Mouse (Mus musculus): Measurements from ENCODE around the gene Ifitm3.
"Not testable (repeated sequence)": the region's sequence is repeated elsewhere in the genome, so short reads cannot be mapped to it uniquely, and the experiment has no call there.

Ifitm3 gene

DNA sequence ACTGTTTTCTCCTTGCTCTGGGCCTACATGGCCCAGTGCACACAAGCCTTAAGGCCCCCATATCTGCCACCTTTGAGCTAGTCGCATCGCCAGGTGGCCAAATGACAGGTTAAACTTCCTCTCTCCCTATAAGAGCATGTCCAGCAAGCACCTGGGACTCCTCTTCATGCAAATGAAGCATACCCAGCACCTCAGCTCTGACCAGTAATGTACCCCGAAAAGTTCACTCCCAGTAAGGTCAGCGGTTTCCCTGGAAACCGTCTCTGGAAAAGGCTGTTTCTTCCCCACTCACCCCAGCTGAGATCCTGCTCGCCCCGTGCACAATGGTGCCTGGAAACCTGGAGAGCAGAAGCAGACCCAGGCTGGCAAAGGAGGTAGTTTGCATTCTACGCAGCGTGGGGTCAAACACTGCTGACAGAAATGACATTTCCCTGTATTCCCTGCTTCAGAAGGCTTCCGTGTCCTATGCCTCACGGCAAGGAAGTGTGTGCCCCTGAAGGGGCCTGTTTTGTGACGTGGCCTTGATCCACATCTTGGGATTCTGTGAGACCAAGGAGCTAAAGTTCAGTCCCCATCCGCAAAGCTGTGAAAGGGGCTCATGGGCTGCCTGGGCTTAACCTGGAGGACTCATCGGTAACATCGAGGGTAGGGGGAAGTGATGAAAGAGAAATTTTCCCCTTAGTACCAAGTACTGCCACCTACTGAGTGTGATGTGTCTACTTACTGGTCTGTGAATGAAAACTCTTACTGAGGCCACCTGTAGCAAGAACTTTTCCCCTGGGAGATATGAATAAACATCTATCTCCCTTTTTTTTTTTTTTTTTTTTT lies 9.5 kb downstream of the Ifitm3 start:
- DNase-seq (ENCODE audit: inconsistent ontology term) = no peak

- no peak for DNase-seq (ENCODE audit: inconsistent ontology term)
Measured at GRCm38 (mm10) chr7:140998853-140999700, 11.5 kb downstream of the Ifitm3 start.

DNA sequence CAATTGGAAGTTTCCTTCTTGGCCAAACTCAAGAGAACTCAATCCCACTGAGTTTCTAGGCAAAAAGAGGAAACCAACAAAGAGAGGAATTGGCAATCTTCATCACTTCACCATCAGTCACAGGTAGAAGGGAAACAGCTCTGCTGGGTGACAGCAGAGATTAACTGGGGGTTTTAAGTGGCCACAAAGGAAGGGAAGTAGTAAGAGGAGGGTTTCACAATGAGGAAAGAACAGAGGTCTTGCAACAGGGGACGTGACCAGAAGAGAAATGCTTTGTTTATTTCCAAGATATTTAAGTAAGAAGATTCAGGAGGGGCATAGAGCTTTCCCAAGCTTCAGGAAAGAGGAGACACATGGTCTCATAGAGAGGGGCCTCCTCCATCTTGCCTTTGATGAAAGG lies 12.8 kb downstream of the Ifitm3 start:
- no peak for DNase-seq (ENCODE audit: inconsistent ontology term)

DNA sequence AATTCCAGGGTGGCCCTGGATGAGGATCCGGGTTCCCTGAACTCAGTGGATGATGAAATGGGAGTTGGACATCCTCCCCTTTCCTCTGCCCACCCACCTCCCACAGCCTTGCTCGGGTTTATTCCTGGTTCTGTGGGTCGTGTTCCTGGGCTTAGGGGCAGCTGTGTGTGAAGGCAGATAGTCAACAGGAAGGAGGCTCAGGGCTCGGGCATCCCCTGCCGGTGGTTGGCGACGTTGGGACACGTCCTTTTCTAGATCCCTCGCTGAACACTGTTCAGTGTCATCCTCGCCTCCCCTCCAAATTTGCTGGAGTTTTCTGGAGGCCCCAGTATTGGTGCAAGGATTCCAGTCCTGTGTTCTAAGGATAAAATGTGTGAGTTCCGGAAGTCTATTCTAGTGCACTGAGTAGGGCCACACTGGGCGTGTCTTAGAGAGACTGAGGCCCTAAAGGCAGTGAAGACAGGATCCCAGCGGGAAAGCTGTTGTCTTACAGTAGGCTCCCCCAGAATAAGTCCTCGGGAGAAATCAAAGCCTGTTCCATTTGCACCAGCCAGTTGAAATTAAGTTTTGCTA lies 19.4 kb downstream of the Ifitm3 start:
- DNase-seq (ENCODE audit: inconsistent ontology term) = no peak

DNA sequence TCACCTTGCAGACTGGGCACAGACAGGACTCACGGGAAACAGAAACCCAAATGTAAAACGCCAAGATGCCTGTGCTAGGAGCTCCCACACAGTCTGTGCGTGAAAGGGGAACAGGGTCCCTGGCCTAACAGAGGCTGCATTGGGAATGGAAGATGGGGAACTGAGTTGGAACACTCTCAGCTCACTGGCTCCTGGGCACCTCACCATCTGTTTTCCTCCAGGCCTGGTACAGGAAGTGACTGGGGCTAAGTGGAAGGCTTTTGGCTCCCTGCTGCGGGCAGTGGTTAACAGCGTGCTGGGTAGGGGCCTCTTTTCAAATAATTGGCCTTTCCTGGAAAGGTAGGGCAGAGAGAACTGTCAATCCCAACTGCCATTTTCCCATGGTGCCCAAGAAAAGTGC lies 19.9 kb downstream of the Ifitm3 start:
- DNase-seq (ENCODE audit: inconsistent ontology term) = no peak

DNA sequence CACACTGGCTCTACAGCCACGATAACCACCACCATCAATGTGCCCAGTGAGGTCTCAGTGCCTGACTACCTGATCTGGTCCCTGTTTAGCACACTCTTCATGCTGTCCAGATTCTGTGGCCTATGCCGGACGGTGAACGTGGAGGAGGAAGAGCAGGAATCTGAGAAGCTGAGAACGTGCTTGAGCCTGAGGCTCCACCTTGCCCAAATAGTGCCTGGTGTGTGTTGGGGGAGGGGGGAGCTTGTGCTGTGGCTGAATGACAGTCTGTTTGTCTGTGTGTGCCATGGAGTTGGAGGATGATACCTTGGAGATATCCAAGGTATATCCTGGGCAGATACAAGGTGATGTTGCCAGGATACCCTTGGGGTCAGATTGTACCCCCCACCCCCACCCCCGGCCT lies 20.4 kb downstream of the Ifitm3 start:
- DNase-seq (ENCODE audit: inconsistent ontology term) = no peak

DNA sequence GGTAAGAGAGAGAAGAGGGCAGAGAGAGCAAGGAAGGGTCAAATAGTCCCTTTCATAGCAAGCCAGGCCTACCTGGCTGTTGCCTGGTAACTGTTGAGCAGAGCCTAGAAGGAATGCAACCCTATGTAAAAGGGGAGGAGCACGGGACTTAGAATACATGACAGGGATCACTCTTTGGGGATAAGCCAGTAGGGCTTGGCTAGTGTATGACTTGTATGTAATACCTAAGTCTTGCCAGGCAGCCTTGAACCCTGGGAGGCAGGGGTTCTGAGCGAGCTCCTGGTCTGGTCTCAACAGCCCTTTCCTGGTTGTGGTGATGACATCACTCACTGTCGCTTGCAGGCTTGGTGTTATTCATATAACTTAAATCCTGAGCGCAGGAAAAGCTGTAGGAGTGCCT lies 21.5 kb downstream of the Ifitm3 start:
- DNase-seq (ENCODE audit: inconsistent ontology term) = no peak

GRCm38 (mm10) chr7:140987182-140988138 lies 23.1 kb downstream of the Ifitm3 start:
- DNase-seq (ENCODE audit: inconsistent ontology term) = no peak

DNA sequence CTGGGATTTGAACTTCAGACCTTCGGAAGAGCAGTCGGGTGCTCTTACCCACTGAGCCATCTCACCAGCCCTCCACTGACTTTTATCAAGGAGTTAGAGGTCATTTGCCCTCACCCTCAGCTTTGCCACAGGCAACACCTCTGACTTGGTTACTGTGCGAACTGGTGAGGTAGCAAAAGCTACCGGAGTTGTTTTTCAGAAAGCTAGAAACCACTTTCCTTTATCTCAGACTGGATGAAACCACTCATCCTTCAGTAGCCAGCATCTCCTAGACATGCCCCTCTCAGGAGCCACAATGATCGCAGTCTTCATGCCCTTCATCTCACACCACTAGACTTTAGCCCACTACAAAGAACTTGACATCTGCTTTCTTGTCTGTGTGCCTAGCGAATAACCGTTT lies 27.6 kb downstream of the Ifitm3 start:
- no peak for DNase-seq (ENCODE audit: inconsistent ontology term)

- peak; percentile 40 for DNase-seq (ENCODE audit: inconsistent ontology term)
Measured at GRCm38 (mm10) chr7:140981704-140982103, 28.9 kb downstream of the Ifitm3 start.

- DNase-seq (ENCODE audit: inconsistent ontology term) = not testable (repeated sequence)
Measured at GRCm38 (mm10) chr7:140976720-140977119, 33.9 kb downstream of the Ifitm3 start.

DNA sequence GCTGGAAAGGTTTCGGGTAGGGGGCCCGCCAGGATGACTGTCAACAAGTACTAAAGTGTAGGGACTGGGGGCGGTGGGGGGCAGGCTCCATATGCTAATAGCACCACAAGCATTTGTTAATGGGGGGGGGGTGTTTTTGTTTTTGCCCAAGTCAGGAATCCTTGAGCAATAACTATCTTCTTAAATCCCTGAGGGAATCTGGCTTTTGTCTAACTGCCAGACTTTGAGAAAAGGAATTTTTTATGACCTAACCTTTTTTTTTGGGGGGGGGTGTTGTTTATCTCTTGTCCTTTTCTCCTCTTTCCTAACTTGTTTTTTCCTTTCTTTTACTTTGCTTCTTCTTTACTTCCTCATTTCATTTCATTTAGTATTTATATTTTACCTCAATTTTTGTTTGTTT lies 35.1 kb downstream of the Ifitm3 start:
- no peak for DNase-seq (ENCODE audit: inconsistent ontology term)

DNA sequence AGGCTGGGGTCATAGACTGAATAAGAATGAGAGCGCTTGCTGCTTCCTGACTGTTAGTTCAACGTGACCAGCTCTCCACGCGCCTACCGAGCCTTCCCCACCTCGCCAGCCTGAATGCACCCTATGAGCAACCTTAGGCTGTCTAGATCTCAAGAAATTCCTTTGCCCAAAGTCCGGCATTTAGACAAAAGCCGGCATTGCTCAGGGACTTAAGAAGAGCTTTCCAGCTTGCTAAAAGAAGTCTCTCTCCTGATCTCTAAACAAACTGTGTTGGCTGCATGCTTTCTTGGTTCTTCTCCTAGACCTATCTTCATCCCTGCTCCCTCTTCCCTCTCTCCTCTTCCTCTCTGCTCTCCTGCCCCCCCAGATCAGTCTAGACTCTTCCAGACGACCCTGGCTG lies 35.6 kb downstream of the Ifitm3 start:
- no peak for DNase-seq (ENCODE audit: inconsistent ontology term)

- peak; percentile 94 for DNase-seq (ENCODE audit: inconsistent ontology term)
Measured at GRCm38 (mm10) chr7:140973396-140974165, 37.0 kb downstream of the Ifitm3 start.

GRCm38 (mm10) chr7:140971479-140972171 lies 38.9 kb downstream of the Ifitm3 start:
- no peak for DNase-seq (ENCODE audit: inconsistent ontology term)

GRCm38 (mm10) chr7:140970931-140971330 lies 39.6 kb downstream of the Ifitm3 start:
- DNase-seq (ENCODE audit: inconsistent ontology term) = no peak

- DNase-seq (ENCODE audit: inconsistent ontology term) = not testable (repeated sequence)
Measured at GRCm38 (mm10) chr7:140968710-140969109, 41.9 kb downstream of the Ifitm3 start.

DNA sequence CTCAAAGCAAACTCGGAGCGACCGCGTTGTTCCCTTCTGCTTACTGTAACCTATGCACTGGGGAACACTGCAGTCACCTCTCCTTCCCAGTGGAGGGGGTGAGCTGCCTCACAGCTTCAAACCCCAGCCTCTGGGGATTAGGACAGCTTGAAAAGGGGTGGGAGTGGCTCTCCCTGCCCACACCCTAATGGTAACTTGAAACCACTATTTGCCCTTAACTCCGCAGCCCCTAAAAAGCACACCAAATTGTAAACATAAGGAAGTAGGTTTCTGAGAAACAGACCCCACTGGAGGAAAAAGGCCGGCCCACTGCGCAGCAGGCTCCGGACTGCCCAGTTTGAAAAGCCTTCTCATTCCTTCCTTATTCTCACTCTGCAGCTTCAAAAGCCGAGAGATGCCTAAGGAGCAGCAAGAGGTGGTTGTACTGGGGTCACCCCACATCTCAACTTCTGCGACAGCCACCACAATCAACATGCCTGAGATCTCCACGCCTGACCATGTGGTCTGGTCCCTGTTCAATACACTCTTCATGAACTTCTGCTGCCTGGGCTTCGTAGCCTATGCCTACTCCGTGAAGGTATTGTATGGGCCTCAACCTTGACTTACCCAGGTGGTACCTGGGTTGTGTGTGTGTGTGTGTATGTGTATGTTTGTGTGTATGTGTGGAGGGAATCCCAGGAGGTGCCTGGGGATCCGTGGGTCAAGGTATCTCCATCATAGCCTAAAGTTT lies 42.5 kb downstream of the Ifitm3 start:
- no peak for DNase-seq (ENCODE audit: inconsistent ontology term)

GRCm38 (mm10) chr7:140966921-140967320 lies 43.6 kb downstream of the Ifitm3 start, which contains the start of gene Ifitm1:
TSS of gene Ifitm1 (plus strand) at chr7:140967221.
- no peak for DNase-seq (ENCODE audit: inconsistent ontology term)

Data from Muller cell, postnatal 12 days (primary cell).